Mouse (Mus musculus) T-helper 17 cell (primary cell): ENCODE measurements at regions not wholly inside any gene's neighbourhood (a gene's known extent, or its start where the extent isn't known, plus 50 kb on each side); places are given as distances from the start of the nearest gene placed in this dataset.

Source experiments
- in situ Hi-C, 2 experiments: fragments of 300-600 bp; cut with MboI, MseI; formaldehyde crosslinking; loops; 1 replicate in 1 of 2; 2 replicates in 1 of 2; pipeline ENCODE4 v1.15.1; 2025; ENCODE audit warnings: high pct_unique_total_duplicates in 2 of 2

GRCm38 (mm10) chr8:51254109-51254508 is 2257.4 kb upstream of the Aga start:
- in situ Hi-C loops, result no loop called here

GRCm38 (mm10) chr8:51298293-51299015 is 2213.1 kb upstream of the Aga start:
- in situ Hi-C loops, result loop anchor here in 1 of 2 experiments (10.0 kb wide), 2 partner anchors 404 to 1386 kb away; no protein-coding TSS in a partner anchor
